Mouse (Mus musculus): ENCODE results near the gene Asb7.

Gene Asb7

DNA sequence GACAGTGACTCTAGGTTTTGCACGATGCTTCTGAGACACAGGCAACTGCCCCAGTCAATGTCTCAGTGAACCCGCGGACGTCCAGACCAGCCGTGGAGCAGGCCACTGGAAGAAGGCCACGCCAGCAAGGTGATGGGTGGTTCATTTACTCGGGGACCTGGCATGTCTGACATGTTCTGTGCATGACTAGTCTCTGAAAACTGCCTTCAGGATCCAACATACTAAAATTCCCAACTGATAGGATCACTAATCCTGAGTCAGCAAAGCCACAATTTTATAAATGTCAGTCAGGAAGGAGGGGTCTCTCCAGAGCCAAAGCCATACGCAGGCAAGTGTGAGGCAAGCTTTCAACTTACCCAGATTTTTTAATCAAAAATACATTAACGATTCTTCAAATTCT, 35.8 kb downstream of the Asb7 start:
- DNase-seq (ENCODE audit: low spot score), result no peak

DNA sequence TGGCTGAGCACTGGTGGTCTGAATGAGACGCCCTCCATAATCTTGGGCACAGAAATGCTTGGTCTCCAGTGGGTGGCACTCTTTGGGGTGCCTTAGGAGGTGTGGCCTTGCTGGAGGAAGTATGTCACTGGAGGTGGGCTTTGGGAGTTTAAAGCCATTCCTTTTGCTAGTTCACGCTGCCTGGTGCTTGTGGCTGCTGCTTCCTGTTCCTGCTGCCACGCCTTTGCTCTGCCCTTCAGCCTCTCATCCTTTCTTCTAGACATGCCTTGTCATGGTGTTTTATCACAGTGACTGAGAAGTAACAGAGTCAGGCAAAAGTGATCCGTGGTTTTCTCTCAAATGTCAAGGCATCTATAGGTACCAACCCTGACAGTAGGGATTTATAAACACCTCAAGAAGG, 37.2 kb downstream of the Asb7 start:
- no peak for DNase-seq (ENCODE audit: low spot score)

- DNase-seq (ENCODE audit: low spot score), result no peak
Observed at GRCm38 (mm10) chr7:66650883-66651282, 38.5 kb downstream of the Asb7 start.

DNA sequence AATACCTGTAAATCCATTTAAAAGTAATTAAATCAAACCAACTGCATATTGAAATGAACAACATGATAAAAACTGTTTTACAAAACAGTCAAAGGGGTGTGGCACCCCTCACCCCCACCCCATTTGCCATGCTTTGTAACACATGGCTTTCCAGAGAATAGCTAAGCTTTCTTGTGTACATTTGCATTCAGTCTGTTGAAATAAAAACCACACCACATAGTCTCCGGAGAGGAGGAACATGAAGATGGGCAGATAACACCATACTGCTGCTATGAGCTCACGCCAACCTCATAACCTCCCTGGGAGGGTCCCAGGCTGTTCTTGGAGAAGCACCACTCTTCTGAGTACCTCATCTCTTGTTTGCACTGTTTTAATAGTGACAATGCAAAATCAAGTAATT, 40.2 kb downstream of the Asb7 start:
- no peak for DNase-seq (ENCODE audit: low spot score)

DNA sequence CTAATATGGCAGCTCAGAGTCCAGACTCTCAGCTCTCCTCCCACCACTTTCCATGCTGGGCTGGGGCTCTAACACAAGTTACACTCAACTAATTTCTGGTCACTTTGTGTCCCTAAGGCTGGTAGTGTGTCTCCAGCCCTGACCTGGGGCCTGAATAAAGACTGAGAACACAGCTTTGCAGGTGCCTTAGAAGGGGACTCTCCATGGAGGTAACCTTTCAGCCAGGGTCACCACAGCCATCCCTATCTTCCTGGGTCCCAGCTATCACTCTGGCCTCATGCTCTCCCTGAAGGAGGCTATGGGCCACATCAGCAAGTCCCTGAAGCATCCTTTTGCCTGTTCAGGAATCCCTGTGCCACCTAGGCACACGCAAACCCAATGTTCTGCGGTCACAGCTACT, 43.7 kb downstream of the Asb7 start:
- no peak for DNase-seq (ENCODE audit: low spot score)

DNA sequence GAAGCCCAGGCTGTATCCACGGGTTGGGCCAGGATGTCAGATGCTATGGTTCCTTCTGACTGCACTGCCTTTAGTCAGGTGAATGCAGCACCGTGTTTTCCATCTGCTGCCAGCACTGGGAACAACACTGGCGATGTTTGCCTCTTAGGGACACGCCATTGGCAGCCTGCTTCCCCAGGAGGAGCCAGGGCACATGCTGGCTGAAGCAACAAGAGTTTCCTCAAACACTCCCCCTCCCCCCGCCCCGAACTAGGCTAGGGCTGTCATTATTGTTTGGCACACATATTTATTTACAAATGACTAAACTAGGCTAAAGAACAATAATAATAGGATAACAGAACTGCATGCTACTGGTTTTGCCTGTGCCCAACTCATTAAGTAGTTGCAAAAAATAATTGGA, 56.0 kb downstream of the Asb7 start:
- no peak for DNase-seq (ENCODE audit: low spot score)

DNA sequence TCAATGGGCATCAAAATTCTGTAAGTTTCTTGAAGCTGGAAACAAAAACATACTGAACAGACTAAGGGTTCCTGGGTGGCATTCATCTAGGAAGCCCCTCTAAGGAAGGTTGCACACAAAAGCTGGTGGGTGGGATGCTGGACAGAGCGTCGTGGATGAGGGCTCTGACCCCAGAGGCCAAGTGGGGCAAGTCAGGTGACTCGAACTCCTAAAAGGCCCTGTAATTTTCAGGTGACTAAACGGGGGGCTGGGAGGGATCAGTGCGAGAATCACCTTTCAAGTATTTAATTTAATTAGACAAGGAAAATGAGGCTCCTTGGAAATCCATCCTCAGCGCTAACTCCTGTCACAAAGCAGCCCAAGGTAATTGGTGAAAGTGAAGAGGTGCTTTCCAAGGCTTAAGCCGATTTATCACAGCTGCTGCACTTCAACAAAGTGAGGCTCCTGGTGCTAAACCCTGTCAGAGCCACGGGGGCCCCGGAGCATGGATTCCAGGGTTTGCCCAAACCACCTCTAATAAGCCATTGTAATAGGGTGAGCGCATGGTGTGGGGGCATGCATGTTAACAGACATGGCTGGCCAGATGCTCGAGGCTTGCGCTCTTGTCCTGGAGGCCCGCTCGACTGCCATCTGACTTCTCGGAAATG, 59.1 kb downstream of the Asb7 start:
- DNase-seq (ENCODE audit: low spot score), result no peak

DNA sequence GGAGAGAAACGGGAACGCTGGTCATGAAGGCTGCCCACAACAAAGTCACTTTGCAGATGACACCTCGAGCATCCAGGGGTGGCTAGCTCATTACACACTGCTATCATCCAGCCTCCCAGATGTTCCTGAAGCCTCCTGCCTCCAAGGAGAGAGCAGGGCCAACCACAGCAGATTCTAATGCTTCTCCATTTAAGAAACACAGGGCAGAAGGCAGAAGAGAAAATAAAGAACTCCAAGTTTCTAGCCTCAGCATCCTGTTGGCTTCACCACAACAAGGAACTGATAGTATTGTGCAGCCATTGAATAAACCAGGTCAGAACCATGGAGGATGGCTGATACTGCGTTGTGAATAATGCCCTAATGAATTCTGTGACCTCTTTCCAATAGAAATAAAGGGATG, 60.0 kb downstream of the Asb7 start:
- DNase-seq (ENCODE audit: low spot score), result no peak

DNA sequence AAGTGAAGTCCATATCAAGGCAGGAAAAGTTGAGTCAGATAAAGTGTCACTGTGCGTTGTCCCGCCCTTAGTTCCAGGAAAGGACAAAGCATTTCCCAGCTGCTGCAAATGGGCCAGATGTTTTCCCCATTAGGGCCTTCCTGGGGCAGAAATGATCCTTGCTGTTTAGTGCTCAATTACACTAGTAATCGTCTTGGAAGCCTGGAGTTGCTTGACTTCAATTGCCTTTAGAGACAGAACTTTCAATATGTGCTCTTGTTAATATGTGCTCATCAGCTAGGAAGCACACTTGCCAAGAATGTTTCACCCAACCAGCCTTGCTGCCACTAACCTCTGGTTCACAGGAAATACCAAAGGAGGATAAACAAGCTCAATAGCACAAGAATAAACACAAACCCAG, 66.0 kb downstream of the Asb7 start:
- no peak for DNase-seq (ENCODE audit: low spot score)

- DNase-seq (ENCODE audit: low spot score), result no peak
Observed at GRCm38 (mm10) chr7:66601846-66602245, 87.5 kb downstream of the Asb7 start.

- DNase-seq (ENCODE audit: low spot score), result no peak
Observed at GRCm38 (mm10) chr7:66600622-66601610, 88.5 kb downstream of the Asb7 start.

DNA sequence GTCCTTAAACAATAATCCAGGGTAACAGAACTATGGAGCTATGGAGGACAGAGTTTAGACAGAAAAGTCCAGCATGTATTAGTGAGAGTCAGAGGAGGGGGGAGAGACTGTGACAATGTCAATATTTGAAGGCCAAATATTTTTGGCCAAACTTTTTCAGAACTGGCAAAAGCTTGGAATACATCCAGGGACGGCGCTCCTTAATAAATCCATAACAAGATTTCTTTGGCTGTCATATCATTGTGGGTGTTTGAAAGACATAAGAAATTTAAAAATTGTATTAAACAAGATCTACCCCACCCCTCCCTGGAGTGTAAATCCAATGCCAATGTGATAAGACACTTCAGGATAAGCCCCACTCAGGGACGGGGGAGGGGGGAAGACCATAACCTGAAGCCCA, 89.3 kb downstream of the Asb7 start:
- no peak for DNase-seq (ENCODE audit: low spot score)

DNA sequence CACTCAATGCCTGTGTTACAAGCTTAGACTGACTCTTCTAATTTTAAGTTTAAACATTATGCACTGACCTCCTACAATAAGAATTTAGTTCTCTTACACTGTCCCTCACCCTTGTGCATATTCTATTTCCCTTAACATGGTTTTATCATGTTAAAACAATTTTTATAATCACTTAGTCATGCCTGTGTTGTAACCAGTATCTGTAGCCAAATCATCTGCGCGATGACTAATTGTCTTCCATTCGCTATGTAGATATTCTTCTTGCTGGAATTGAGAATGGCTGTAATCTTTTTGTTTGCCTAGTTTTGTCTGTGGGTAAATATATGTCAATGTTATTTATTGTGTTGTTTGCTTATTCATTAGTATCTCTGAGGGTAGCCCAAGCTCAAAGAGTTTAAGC, 91.5 kb downstream of the Asb7 start:
- no peak for DNase-seq (ENCODE audit: low spot score)
